Mouse (Mus musculus) embryonic facial prominence, embryonic 11.5 days (tissue): ENCODE results near the gene Irak2. TPM values are rescaled to one million over a fixed set of nuclear protein-coding genes. Genes with fewer than 3 reads are reported as not detected.

Source experiments
- ATAC-seq: fragments of 200-750 bp; cut with Nextera tagmentation; replicated peaks from 2 replicates; pipeline ENCODE4 v1.8.0; 2017; ENCODE audit warnings: low read depth; ENCODE audit not compliant: insufficient number of reproducible peaks, low FRiP score, low TSS enrichment
- DNase-seq: peaks from one replicate; pipeline ENCODE4 v3.0.0-alpha.2; 2015; ENCODE audit warnings: low spot score
- H3K27ac ChIP-seq: fragments of 300-500 bp; sonication (generic); replicated peaks from 2 replicates; pipeline ENCODE4 v1.5.1; 2014; ENCODE audit warnings: mild to moderate bottlenecking, low read depth, low read length, control low read depth
- H3K27me3 ChIP-seq: fragments of 300-500 bp; sonication (generic); 2 replicates; pipeline ENCODE4 v1.6.1; 2014; ENCODE audit warnings: mild to moderate bottlenecking, low read length, moderate library complexity, mixed read lengths; ENCODE audit not compliant: control insufficient read depth, insufficient read depth
- H3K36me3 ChIP-seq: fragments of 300-500 bp; sonication (generic); replicated peaks from 2 replicates; pipeline ENCODE4 v1.6.1; 2014; ENCODE audit warnings: low read depth, mild to moderate bottlenecking, low read length, moderate library complexity, mixed read lengths; ENCODE audit not compliant: control insufficient read depth, insufficient read depth
- H3K4me1 ChIP-seq: fragments of 300-500 bp; sonication (generic); 2 replicates; pipeline ENCODE4 v1.6.1; 2014; ENCODE audit warnings: low read length, mixed read lengths; ENCODE audit not compliant: control insufficient read depth, insufficient read depth
- H3K4me2 ChIP-seq: fragments of 300-500 bp; sonication (generic); 2 replicates; pipeline ENCODE4 v1.6.1; 2014; ENCODE audit warnings: low read depth, mild to moderate bottlenecking, control low read depth, low read length, moderate library complexity
- H3K4me3 ChIP-seq: fragments of 300-500 bp; sonication (generic); 2 replicates; pipeline ENCODE4 v1.5.1; 2014; ENCODE audit warnings: low read depth, low read length, control low read depth
- H3K9ac ChIP-seq: fragments of 300-500 bp; sonication (generic); replicated peaks from 2 replicates; pipeline ENCODE4 v1.6.1; 2014; ENCODE audit warnings: mild to moderate bottlenecking, control low read depth, low read length
- H3K9me3 ChIP-seq: fragments of 300-500 bp; sonication (generic); replicated peaks from 2 replicates; pipeline ENCODE4 v1.6.1; 2016; ENCODE audit warnings: mild to moderate bottlenecking, low read length, inconsistent platforms, mixed read lengths; ENCODE audit not compliant: control insufficient read depth
- WGBS: fragments of 180-500 bp; shearing (Covaris S2); extraction: QIAGEN DNeasy Blood & Tissue Kit; methylation state at CpG from one replicate; pipeline ENCODE4 v1.1.7; 2014; 5-methylcytosine and 5-hydroxymethylcytosine counted together
- polyA plus RNA-seq: library from polyadenylated mRNA; unstranded; fragments of >200 nt; fragmentation: Nextera tagmentation; extraction: Ambion mirVana; gene quantifications from 2 replicates; pipeline ENCODE4 v1.2.1, GENCODE M21; 2014

Gene Irak2
- polyA plus RNA-seq: 2.2 and 4.0 TPM in 2 replicates

GRCm38 (mm10) chr6:113638302-113639040 is at the start of gene Irak2:
Gene Irak2, plus strand, starts transcription at chr6:113638467.
- H3K27me3 ChIP-seq: no peaks in the 10 kb centered on the region
- DNase-seq: peak; percentile 95
- no peaks in the 10 kb centered on the region for H3K9me3 ChIP-seq
- H3K36me3 ChIP-seq: no peaks in the 10 kb centered on the region
- peak within 1 kb of the TSS; percentile 40 for H3K4me3 ChIP-seq
- peak within 1 kb of the TSS; percentile 52 for H3K9ac ChIP-seq
- 8% methylated on average over 37 of the region's 37 CpGs for WGBS
- peak within 1 kb of the TSS; percentile 65 for H3K4me2 ChIP-seq
- peak; percentile 85 for ATAC-seq
- H3K27ac ChIP-seq: no peak within 1 kb of the TSS
- H3K4me1 ChIP-seq: no peaks in the 10 kb centered on the region

- Histone ChIP-seq H3K9ac (no peak overlapping the region), H3K4me3 (no peak overlapping the region), H3K27ac (no peak overlapping the region), H3K4me1 (no peaks in the 10 kb centered on the region), H3K27me3 (no peaks in the 10 kb centered on the region), H3K4me2 (no peak overlapping the region), H3K36me3 (no peaks in the 10 kb centered on the region), H3K9me3 (no peaks in the 10 kb centered on the region)
- ATAC-seq (no peak), DNase-seq (no peak)
- 94% methylated on average over 2 of the region's 2 CpGs for WGBS
These were observed 45.6 kb upstream of the Irak2 start for GRCm38 (mm10) chr6:113592637-113593036.

- DNase-seq: no peak
These were observed 40.3 kb upstream of the Irak2 start for GRCm38 (mm10) chr6:113597945-113598344.

GRCm38 (mm10) chr6:113599833-113600232 is 38.4 kb upstream of the Irak2 start:
- 86% methylated on average over 5 of the region's 5 CpGs for WGBS
- no peak for ATAC-seq

More at GRCm38 (mm10) chr6:113597945-113598344, 40.3 kb upstream of the Irak2 start:
- Histone ChIP-seq H3K4me1 (no peaks in the 10 kb centered on the region), H3K4me3 (no peak overlapping the region), H3K27ac (no peak overlapping the region), H3K36me3 (no peaks in the 10 kb centered on the region; the same call in 1 of the 2 replicates), H3K9me3 (no peaks in the 10 kb centered on the region), H3K9ac (no peak overlapping the region), H3K27me3 (no peaks in the 10 kb centered on the region), H3K4me2 (no peak overlapping the region)
- no peak for ATAC-seq
- WGBS: 90% methylated on average over 4 of the region's 4 CpGs

GRCm38 (mm10) chr6:113600543-113601139 is 37.6 kb upstream of the Irak2 start, which contains the start of gene Fancd2os:
Gene Fancd2os, minus strand, starts transcription at chr6:113600715.
- H3K4me2 ChIP-seq: no peak within 1 kb of the TSS
- 0 out of 2 replicates have a peak within 1 kb of the TSS, but pooled peaks have one; percentile 37 for H3K9ac ChIP-seq
- H3K9me3 ChIP-seq: no peaks in the 10 kb centered on the region
- peak; percentile 23 for DNase-seq
- no peaks in the 10 kb centered on the region for H3K4me1 ChIP-seq
- H3K27me3 ChIP-seq: no peaks in the 10 kb centered on the region
- no peak within 1 kb of the TSS for H3K4me3 ChIP-seq
- H3K27ac ChIP-seq: no peak within 1 kb of the TSS
- H3K36me3 ChIP-seq: no peaks in the 10 kb centered on the region; the same call in 1 of the 2 replicates
- ATAC-seq: no peak
- 45% methylated on average over 23 of the region's 23 CpGs for WGBS

More at GRCm38 (mm10) chr6:113599833-113600232, 38.4 kb upstream of the Irak2 start:
- Histone ChIP-seq H3K4me3 (no peak overlapping the region), H3K9me3 (no peaks in the 10 kb centered on the region), H3K4me1 (no peaks in the 10 kb centered on the region), H3K4me2 (no peak overlapping the region), H3K27ac (no peak overlapping the region), H3K9ac (no peak overlapping the region), H3K36me3 (no peaks in the 10 kb centered on the region; the same call in 1 of the 2 replicates), H3K27me3 (no peaks in the 10 kb centered on the region)
- DNase-seq: no peak

- H3K9me3 ChIP-seq: no peaks in the 10 kb centered on the region
- H3K27me3 ChIP-seq: no peaks in the 10 kb centered on the region
- H3K4me1 ChIP-seq: no peaks in the 10 kb centered on the region
- DNase-seq (no peak), ATAC-seq (no peak)
- H3K36me3 ChIP-seq: no peaks in the 10 kb centered on the region; the same call in 1 of the 2 replicates
- H3K4me3 ChIP-seq: no peak overlapping the region
- H3K9ac ChIP-seq: no peak overlapping the region
- WGBS: 92% methylated on average over 6 of the region's 6 CpGs
- no peak overlapping the region for H3K27ac ChIP-seq
- no peak overlapping the region for H3K4me2 ChIP-seq
These were observed 35.4 kb upstream of the Irak2 start for GRCm38 (mm10) chr6:113602821-113603220.

- no peaks in the 10 kb centered on the region for H3K9me3 ChIP-seq
- no peak for ATAC-seq
- no peaks in the 10 kb centered on the region for H3K36me3 ChIP-seq
- H3K27ac ChIP-seq: no peak overlapping the region
- peak; percentile 18 for DNase-seq
- H3K4me2 ChIP-seq: peak overlapping the region; percentile 57
- no peaks in the 10 kb centered on the region for H3K4me1 ChIP-seq
- H3K9ac ChIP-seq: peak overlapping the region; percentile 91
- H3K4me3 ChIP-seq: peak overlapping the region; percentile 91
- no peaks in the 10 kb centered on the region for H3K27me3 ChIP-seq
- WGBS: 48% methylated on average over 12 of the region's 12 CpGs
These were observed 34.3 kb upstream of the Irak2 start for GRCm38 (mm10) chr6:113603993-113604392.
